Mouse (Mus musculus): Measurements from ENCODE around the gene Znrd1as.
A peak's percentile ranks its signal among the peaks of the same experiment; 100 is the strongest.
"Not testable (repeated sequence)": the region's sequence is repeated elsewhere in the genome, so short reads cannot be mapped to it uniquely, and the experiment has no call there.

Gene Znrd1as

GRCm38 (mm10) chr17:36950981-36951947, 7.1 kb upstream of the Znrd1as start, which contains the start of gene Ppp1r11:
Ppp1r11 (minus strand) TSS chr17:36951741.
- peak; percentile 98 for DNase-seq (ENCODE audit: low read depth, low spot score)

DNA sequence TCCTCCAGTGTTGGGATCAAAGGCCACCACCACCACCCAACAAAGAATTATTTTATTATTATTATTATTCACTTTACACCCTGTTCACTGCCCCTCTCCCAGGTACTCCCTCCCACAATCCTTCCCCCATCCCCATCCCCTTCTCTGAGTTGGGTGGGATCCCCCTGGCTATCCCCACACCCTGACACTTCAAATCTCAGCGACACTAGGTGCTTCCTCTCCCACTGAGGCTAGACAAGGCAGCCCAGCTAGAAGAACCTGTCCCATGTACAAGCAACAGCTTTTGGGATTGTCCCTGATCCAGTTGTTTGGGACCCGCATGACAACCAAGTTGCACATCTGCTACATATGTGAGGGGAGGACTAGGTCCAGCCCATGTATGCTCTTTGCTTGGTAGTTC, 5.8 kb upstream of the Znrd1as start:
- DNase-seq (ENCODE audit: low read depth, low spot score) = no peak

GRCm38 (mm10) chr17:36953062-36953461, 5.3 kb upstream of the Znrd1as start:
- DNase-seq (ENCODE audit: low read depth, low spot score) = no peak

DNA sequence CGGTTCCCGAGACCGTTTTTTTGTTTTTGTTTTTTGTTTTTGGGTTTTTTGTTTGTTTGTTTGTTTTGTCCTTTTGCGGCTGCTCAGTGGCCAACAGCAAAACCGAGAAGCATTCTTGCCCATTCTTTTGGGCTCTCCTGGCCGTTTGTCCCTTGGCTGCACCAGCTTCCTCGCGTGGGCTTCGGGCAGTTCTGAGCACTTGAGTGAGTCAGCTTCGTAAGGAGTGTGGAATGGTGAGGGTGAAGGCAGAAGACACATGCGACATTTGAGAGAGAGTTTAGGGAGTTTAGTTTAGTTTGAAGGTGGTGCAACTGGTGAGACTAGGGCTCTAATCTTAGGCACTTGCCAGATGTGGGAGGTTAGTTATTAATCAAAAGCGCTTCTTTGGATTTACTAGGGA, 492 bp downstream of the Znrd1as start:
- DNase-seq (ENCODE audit: low read depth, low spot score) = no peak

GRCm38 (mm10) chr17:36961125-36961524, 2.7 kb downstream of the Znrd1as start:
- no peak for DNase-seq (ENCODE audit: low read depth, low spot score)

DNA sequence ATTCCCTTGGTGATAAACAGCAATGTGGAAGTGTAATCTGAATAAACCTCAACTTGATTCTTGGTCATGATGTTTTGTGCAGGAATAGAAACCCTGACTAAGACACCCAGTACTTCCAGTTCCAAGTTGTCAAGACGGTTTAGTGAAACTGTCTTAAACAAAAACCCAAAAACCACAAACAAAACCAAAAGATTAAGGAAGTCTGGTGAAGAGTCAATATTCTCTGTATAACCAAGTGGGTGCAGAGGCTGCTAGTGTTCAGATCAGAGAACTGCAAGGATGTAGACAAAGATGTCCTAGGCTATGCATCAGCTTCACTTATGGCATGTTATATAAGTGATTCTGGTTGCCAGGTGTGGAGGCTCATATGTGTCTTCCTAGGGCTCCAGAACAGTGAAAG, 8.5 kb downstream of the Znrd1as start:
- no peak for DNase-seq (ENCODE audit: low read depth, low spot score)

DNA sequence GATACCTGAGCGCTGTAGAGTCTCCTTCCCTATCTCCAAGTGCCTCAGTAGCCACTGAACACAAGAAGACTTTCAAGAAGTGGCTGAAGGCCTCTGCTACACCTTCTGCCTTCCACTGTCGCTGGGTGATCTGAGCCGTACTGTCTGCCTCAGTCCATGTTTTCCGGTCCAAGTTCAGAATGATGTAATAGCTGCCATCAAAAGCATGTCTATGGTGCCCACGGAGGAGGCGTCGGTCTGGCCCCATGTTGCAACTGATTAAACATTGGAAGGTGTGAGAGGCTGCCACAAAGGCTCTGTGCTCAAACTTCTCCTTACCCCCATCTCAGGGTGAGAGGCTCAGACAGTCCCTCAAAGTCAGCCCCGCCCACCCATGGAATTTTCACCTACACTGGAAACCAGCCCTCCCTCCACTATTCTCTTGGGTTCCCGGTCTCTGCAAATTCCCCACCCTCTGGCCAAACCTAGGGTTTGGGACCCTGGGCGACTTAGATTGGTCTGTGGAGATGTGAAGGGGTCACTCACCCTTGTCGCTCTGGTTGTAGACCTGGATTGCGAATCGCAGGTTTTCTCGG, 12.0 kb downstream of the Znrd1as start:
- DNase-seq (ENCODE audit: low read depth, low spot score) = no peak

- DNase-seq (ENCODE audit: low read depth, low spot score) = no peak
Measured at GRCm38 (mm10) chr17:36971172-36971850, 12.9 kb downstream of the Znrd1as start.

GRCm38 (mm10) chr17:36972791-36973190, 14.4 kb downstream of the Znrd1as start:
- no peak for DNase-seq (ENCODE audit: low read depth, low spot score)

GRCm38 (mm10) chr17:36973271-36973787, 14.9 kb downstream of the Znrd1as start:
- DNase-seq (ENCODE audit: low read depth, low spot score) = no peak

DNA sequence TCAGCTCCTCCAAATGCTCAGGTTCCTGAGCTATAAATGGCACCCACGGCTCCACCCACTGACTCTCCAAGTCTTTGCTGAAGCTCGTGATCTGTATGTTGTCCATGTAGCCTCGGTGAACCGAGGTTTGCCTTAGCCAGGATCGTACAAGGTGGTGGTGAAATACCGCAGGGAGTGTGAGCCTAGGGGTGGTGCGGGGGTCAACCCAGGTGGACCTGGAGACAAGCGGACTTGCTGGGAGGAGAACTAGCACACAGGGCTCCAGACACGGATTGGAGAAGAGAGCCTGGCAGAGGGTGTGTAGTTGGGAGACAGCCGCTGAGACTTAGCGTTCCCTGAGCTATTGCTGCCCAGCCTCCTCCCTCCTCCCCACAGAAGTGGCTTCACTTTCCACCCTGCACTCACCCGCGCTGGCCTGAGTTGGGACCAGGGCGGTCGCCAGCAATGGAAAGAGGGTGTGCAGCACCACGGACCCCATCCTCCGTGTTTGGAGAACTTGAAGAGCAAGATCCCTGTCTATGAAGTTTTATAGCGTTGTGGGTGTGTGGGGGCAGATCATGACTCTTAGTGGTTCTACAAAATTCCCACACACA, 22.9 kb downstream of the Znrd1as start, which contains the start of gene 2410137M14Rik:
2410137M14Rik (minus strand) TSS at position 17 of the 593 bp plus-strand sequence.
- DNase-seq (ENCODE audit: low read depth, low spot score) = no peak

- peak; percentile 7 for DNase-seq (ENCODE audit: low read depth, low spot score)
Measured at GRCm38 (mm10) chr17:36981845-36982244, 23.5 kb downstream of the Znrd1as start.

DNA sequence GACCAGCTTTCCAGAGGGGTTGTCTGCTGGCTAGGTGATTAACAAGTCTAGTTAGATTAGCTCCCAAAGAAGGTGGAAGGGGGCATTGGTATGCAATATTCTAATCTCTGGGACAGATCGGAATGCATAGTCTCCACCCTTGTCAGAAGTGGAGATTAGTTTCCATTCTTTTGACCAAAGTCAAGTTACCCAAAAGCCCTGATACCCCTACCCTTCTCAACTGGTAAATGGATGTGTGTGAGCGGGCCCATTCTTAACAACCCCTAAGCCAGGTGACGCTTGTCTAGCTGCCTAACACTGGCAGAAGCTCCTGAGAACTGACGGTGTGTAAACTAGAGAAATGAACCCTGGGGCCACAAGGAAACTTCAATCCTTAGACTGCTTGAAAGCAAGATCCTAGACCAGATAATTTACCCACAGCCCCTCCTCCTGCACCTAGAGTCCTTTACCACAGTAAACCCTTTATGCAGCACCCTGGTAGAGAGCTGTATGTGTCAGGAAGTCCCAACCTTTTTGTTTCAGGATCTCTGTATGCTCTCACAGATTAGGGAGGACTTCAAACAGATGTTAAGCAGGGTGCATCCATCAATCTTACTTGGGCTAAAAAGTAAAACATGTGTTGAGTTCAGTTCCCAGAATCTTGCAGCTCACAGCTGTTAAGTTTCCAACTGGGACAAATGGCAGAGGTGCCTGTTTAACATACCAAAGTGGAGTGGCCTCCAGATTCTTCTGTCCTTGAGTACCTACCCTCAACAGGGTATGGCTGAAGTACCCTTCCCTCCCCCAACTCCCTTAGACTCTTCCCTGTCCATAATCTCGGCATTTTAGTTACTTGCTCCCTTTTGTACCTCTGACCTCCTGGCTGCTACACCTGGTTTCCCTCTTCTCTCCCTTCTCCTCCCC, 24.1 kb downstream of the Znrd1as start:
- DNase-seq (ENCODE audit: low read depth, low spot score) = peak; percentile 11

DNA sequence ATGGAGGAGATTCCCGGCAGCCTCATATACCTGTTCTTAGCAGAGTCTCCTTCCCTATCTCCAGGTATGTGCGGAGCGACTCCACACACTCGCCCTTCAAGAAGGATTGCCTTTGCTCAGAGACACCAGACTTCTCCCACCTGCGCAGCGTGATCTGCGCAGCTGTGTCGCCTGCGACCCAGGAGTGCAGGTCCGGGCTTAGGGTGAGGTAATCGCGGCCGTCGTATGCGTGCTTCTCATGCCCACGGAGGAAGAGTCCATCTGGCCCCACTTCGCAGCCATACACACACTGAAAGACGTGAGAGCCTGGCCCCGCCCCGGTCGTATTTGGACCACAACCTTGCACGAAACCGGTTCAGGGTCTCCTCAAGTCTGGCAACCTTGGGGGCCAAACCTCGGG, 30.1 kb downstream of the Znrd1as start:
- no peak for DNase-seq (ENCODE audit: low read depth, low spot score)

DNA sequence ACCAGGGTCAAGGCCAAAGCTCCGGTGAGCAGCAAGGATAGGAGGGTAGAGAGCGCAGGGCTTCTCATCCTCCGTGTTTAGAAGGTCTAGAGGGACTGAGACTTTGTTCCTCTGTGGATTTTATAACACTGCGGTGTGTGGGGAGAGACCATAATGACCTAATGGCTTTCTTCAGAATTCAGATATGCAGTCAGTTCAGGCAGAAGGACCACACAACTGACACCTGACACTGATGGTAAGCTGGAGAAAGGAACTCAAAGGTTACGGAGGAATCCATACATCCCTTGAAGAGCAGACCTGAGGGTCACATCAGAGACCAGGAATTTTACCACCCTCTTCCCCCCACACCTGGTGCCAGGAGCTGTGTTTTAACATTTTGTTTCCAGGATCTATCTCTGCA, 31.0 kb downstream of the Znrd1as start, which contains the start of gene H2-M5:
H2-M5 (minus strand) TSS at position 101 of the 400 bp plus-strand sequence.
- DNase-seq (ENCODE audit: low read depth, low spot score) = no peak

- not testable (repeated sequence) for DNase-seq (ENCODE audit: low read depth, low spot score)
Measured at GRCm38 (mm10) chr17:36990630-36991029, 32.2 kb downstream of the Znrd1as start.

DNA sequence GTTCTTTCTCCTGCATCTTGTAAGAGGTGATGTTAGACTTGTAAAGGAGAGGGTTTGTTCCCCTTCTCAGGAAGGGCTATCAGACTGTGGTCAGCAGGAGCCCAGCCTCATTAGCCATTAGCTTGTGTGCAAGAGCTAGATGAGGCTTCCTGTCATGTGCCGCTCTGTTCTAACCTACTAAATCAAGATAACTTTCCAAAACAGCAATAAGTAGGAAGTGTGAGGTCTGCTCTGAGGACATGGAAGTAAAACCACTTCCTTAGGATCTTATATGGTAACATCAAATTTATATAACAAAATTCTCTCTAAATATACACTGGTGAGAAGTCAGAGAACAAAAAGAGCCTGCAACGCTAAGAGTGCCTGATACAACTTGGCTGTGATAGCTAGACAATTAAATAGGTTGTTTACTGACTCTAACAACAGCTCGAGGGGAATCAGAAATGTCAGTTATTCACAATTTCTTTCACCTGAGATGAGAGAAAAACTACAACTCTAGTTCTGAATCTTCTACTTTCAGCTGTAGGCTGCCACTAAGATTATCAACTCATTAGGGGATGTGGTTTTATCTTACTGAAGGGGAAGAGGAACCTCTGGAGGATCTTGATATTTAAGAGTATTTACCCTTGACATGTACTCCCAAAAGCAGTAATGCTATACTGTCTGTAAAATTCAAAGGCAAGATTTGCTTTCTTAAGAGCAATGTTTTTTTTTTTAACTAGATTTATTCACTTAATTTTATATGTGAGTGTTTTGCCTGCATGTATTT, 34.1 kb downstream of the Znrd1as start:
- DNase-seq (ENCODE audit: low read depth, low spot score) = no peak

- no peak for DNase-seq (ENCODE audit: low read depth, low spot score)
Measured at GRCm38 (mm10) chr17:36993770-36994325, 35.5 kb downstream of the Znrd1as start.

GRCm38 (mm10) chr17:36994528-36994927, 36.1 kb downstream of the Znrd1as start:
- DNase-seq (ENCODE audit: low read depth, low spot score) = no peak
